Mouse (Mus musculus): ENCODE results near the gene Chst15. TPM values are rescaled to one million over a fixed set of nuclear protein-coding genes. Genes with fewer than 3 reads are reported as not detected.

Gene Chst15
- polyA plus RNA-seq, 1 experiment from 2014 or later: 6.2 TPM

GRCm38 (mm10) chr7:132282576-132282975 lies 34.5 kb downstream of the Chst15 start:
- no peak overlapping the region for H3K9ac ChIP-seq (ENCODE audit: low read length)
- no peak overlapping the region for H3K4me2 ChIP-seq (ENCODE audit: low read depth, low read length)
- peaks cover 29% of the 10 kb centered on the region for H3K4me1 ChIP-seq (ENCODE audit: control insufficient read depth, insufficient read depth, low read length)
- no peak for ATAC-seq (replicated peaks; ENCODE audit: extremely low read depth, insufficient read depth, low FRiP score)
- no peaks in the 10 kb centered on the region for H3K27me3 ChIP-seq (ENCODE audit: control insufficient read depth, insufficient read depth, low read length)
- H3K4me3 ChIP-seq (ENCODE audit: low read length): no peak overlapping the region
- 88% methylated on average over 2 of the region's 2 CpGs for WGBS
- no peak overlapping the region for H3K27ac ChIP-seq (ENCODE audit: low read length)
- no peaks in the 10 kb centered on the region for H3K36me3 ChIP-seq (ENCODE audit: control insufficient read depth, insufficient read depth)
- H3K9me3 ChIP-seq (replicated peaks; ENCODE audit: control insufficient read depth, low read length): 0 out of 2 replicates have a peak, but pooled peaks cover 2% of the 10 kb centered on the region

- 0 out of 2 replicates have a peak, but pooled peaks cover 2% of the 10 kb centered on the region for H3K9me3 ChIP-seq (replicated peaks; ENCODE audit: control insufficient read depth, low read length)
- no peak for ATAC-seq (replicated peaks; ENCODE audit: extremely low read depth, insufficient read depth, low FRiP score)
- no peak overlapping the region for H3K9ac ChIP-seq (ENCODE audit: low read length)
- no peak overlapping the region for H3K27ac ChIP-seq (ENCODE audit: low read length)
- no peak overlapping the region for H3K4me2 ChIP-seq (ENCODE audit: low read depth, low read length)
- H3K27me3 ChIP-seq (ENCODE audit: control insufficient read depth, insufficient read depth, low read length): no peaks in the 10 kb centered on the region
- WGBS: 83% methylated on average over 3 of the region's 3 CpGs
- no peaks in the 10 kb centered on the region for H3K36me3 ChIP-seq (ENCODE audit: control insufficient read depth, insufficient read depth)
- peaks cover 26% of the 10 kb centered on the region for H3K4me1 ChIP-seq (ENCODE audit: control insufficient read depth, insufficient read depth, low read length)
- H3K4me3 ChIP-seq (ENCODE audit: low read length): no peak overlapping the region
Observed at GRCm38 (mm10) chr7:132282161-132282560, 34.9 kb downstream of the Chst15 start.

GRCm38 (mm10) chr7:132281753-132282152 lies 35.3 kb downstream of the Chst15 start:
- WGBS: 73% methylated on average over 4 of the region's 4 CpGs
- Histone ChIP-seq H3K36me3 (ENCODE audit: control insufficient read depth, insufficient read depth) (no peaks in the 10 kb centered on the region), H3K9me3 (replicated peaks; ENCODE audit: control insufficient read depth, low read length) (0 out of 2 replicates have a peak, but pooled peaks cover 2% of the 10 kb centered on the region), H3K27ac (ENCODE audit: low read length) (no peak overlapping the region), H3K27me3 (ENCODE audit: control insufficient read depth, insufficient read depth, low read length) (no peaks in the 10 kb centered on the region), H3K4me3 (ENCODE audit: low read length) (no peak overlapping the region), H3K4me1 (ENCODE audit: control insufficient read depth, insufficient read depth, low read length) (peaks cover 22% of the 10 kb centered on the region), H3K9ac (ENCODE audit: low read length) (no peak overlapping the region), H3K4me2 (ENCODE audit: low read depth, low read length) (no peak overlapping the region)
- ATAC-seq (replicated peaks; ENCODE audit: extremely low read depth, insufficient read depth, low FRiP score): no peak

- peak; percentile 64 for ATAC-seq (replicated peaks; ENCODE audit: extremely low read depth, insufficient read depth, low FRiP score)
- H3K4me3 ChIP-seq (ENCODE audit: low read length): no peak overlapping the region
- H3K4me2 ChIP-seq (ENCODE audit: low read depth, low read length): no peak overlapping the region
- H3K27ac ChIP-seq (ENCODE audit: low read length): peak overlapping the region; percentile 9; the same call in 1 of the 2 replicates
- no peaks in the 10 kb centered on the region for H3K27me3 ChIP-seq (ENCODE audit: control insufficient read depth, insufficient read depth, low read length)
- 0 out of 2 replicates have a peak, but pooled peaks cover 2% of the 10 kb centered on the region for H3K9me3 ChIP-seq (replicated peaks; ENCODE audit: control insufficient read depth, low read length)
- H3K9ac ChIP-seq (ENCODE audit: low read length): no peak overlapping the region
- 27% methylated on average over 3 of the region's 3 CpGs for WGBS
- H3K4me1 ChIP-seq (ENCODE audit: control insufficient read depth, insufficient read depth, low read length): peaks cover 11% of the 10 kb centered on the region
- H3K36me3 ChIP-seq (ENCODE audit: control insufficient read depth, insufficient read depth): no peaks in the 10 kb centered on the region
Observed at GRCm38 (mm10) chr7:132278658-132279057, 38.4 kb downstream of the Chst15 start.

GRCm38 (mm10) chr7:132276287-132276686 lies 40.7 kb downstream of the Chst15 start:
- 91% methylated on average over 5 of the region's 5 CpGs for WGBS
- ATAC-seq (replicated peaks; ENCODE audit: extremely low read depth, insufficient read depth, low FRiP score): no peak
- no peaks in the 10 kb centered on the region for H3K36me3 ChIP-seq (ENCODE audit: control insufficient read depth, insufficient read depth)
- peaks cover 5% of the 10 kb centered on the region for H3K4me1 ChIP-seq (ENCODE audit: control insufficient read depth, insufficient read depth, low read length)
- H3K9me3 ChIP-seq (replicated peaks; ENCODE audit: control insufficient read depth, low read length): 0 out of 2 replicates have a peak, but pooled peaks cover 2% of the 10 kb centered on the region
- H3K27ac ChIP-seq (ENCODE audit: low read length): no peak overlapping the region
- H3K27me3 ChIP-seq (ENCODE audit: control insufficient read depth, insufficient read depth, low read length): no peaks in the 10 kb centered on the region
- H3K4me3 ChIP-seq (ENCODE audit: low read length): no peak overlapping the region
- no peak overlapping the region for H3K4me2 ChIP-seq (ENCODE audit: low read depth, low read length)
- no peak overlapping the region for H3K9ac ChIP-seq (ENCODE audit: low read length)

GRCm38 (mm10) chr7:132273741-132274513 lies 43.1 kb downstream of the Chst15 start:
- Histone ChIP-seq H3K27ac (ENCODE audit: low read length) (no peak overlapping the region), H3K9ac (ENCODE audit: low read length) (no peak overlapping the region), H3K9me3 (replicated peaks; ENCODE audit: control insufficient read depth, low read length) (no peaks in the 10 kb centered on the region), H3K27me3 (ENCODE audit: control insufficient read depth, insufficient read depth, low read length) (no peaks in the 10 kb centered on the region), H3K36me3 (ENCODE audit: control insufficient read depth, insufficient read depth) (peaks cover 2% of the 10 kb centered on the region; the same call in 1 of the 2 replicates), H3K4me2 (ENCODE audit: low read depth, low read length) (no peak overlapping the region), H3K4me3 (ENCODE audit: low read length) (no peak overlapping the region), H3K4me1 (ENCODE audit: control insufficient read depth, insufficient read depth, low read length) (peaks cover 5% of the 10 kb centered on the region)
- ATAC-seq (replicated peaks; ENCODE audit: extremely low read depth, insufficient read depth, low FRiP score): no peak
- WGBS: 64% methylated on average over 2 of the region's 2 CpGs

GRCm38 (mm10) chr7:132272984-132273383 lies 44.0 kb downstream of the Chst15 start:
- no peak overlapping the region for H3K4me3 ChIP-seq (ENCODE audit: low read length)
- no peak overlapping the region for H3K9ac ChIP-seq (ENCODE audit: low read length)
- H3K27ac ChIP-seq (ENCODE audit: low read length): no peak overlapping the region
- no peaks in the 10 kb centered on the region for H3K9me3 ChIP-seq (replicated peaks; ENCODE audit: control insufficient read depth, low read length)
- H3K36me3 ChIP-seq (ENCODE audit: control insufficient read depth, insufficient read depth): peaks cover 2% of the 10 kb centered on the region; the same call in 1 of the 2 replicates
- WGBS: 92% methylated on average over 5 of the region's 5 CpGs
- H3K4me2 ChIP-seq (ENCODE audit: low read depth, low read length): no peak overlapping the region
- ATAC-seq (replicated peaks; ENCODE audit: extremely low read depth, insufficient read depth, low FRiP score): no peak
- H3K4me1 ChIP-seq (ENCODE audit: control insufficient read depth, insufficient read depth, low read length): no peaks in the 10 kb centered on the region
- H3K27me3 ChIP-seq (ENCODE audit: control insufficient read depth, insufficient read depth, low read length): no peaks in the 10 kb centered on the region

- Histone ChIP-seq H3K36me3 (ENCODE audit: control insufficient read depth, insufficient read depth) (peaks cover 5% of the 10 kb centered on the region; the same call in 1 of the 2 replicates), H3K4me2 (ENCODE audit: low read depth, low read length) (no peak overlapping the region), H3K4me3 (ENCODE audit: low read length) (no peak overlapping the region), H3K27ac (ENCODE audit: low read length) (no peak overlapping the region), H3K27me3 (ENCODE audit: control insufficient read depth, insufficient read depth, low read length) (no peaks in the 10 kb centered on the region), H3K9me3 (replicated peaks; ENCODE audit: control insufficient read depth, low read length) (no peaks in the 10 kb centered on the region), H3K9ac (ENCODE audit: low read length) (no peak overlapping the region), H3K4me1 (ENCODE audit: control insufficient read depth, insufficient read depth, low read length) (no peaks in the 10 kb centered on the region)
- 76% methylated on average over 8 of the region's 8 CpGs for WGBS
- no peak for ATAC-seq (replicated peaks; ENCODE audit: extremely low read depth, insufficient read depth, low FRiP score)
Observed at GRCm38 (mm10) chr7:132270364-132270763, 46.7 kb downstream of the Chst15 start.

- Histone ChIP-seq H3K36me3 (ENCODE audit: control insufficient read depth, insufficient read depth) (peaks cover 5% of the 10 kb centered on the region; the same call in 1 of the 2 replicates), H3K27ac (ENCODE audit: low read length) (no peak overlapping the region), H3K4me2 (ENCODE audit: low read depth, low read length) (no peak overlapping the region), H3K4me1 (ENCODE audit: control insufficient read depth, insufficient read depth, low read length) (no peaks in the 10 kb centered on the region), H3K27me3 (ENCODE audit: control insufficient read depth, insufficient read depth, low read length) (no peaks in the 10 kb centered on the region), H3K9ac (ENCODE audit: low read length) (no peak overlapping the region), H3K9me3 (replicated peaks; ENCODE audit: control insufficient read depth, low read length) (no peaks in the 10 kb centered on the region), H3K4me3 (ENCODE audit: low read length) (no peak overlapping the region)
- ATAC-seq (replicated peaks; ENCODE audit: extremely low read depth, insufficient read depth, low FRiP score): no peak
- 69% methylated on average over 3 of the region's 3 CpGs for WGBS
Observed at GRCm38 (mm10) chr7:132269661-132270060, 47.4 kb downstream of the Chst15 start.

All from heart, embryonic 16.5 days (tissue).